Mouse (Mus musculus): ENCODE data around the gene Fbxw4. TPM values are rescaled to one million over a fixed set of nuclear protein-coding genes. Genes with fewer than 3 reads are reported as not detected.

The Fbxw4 gene
- polyA plus RNA-seq, 1 experiment from 2014 or later: 18.7 TPM

DNA sequence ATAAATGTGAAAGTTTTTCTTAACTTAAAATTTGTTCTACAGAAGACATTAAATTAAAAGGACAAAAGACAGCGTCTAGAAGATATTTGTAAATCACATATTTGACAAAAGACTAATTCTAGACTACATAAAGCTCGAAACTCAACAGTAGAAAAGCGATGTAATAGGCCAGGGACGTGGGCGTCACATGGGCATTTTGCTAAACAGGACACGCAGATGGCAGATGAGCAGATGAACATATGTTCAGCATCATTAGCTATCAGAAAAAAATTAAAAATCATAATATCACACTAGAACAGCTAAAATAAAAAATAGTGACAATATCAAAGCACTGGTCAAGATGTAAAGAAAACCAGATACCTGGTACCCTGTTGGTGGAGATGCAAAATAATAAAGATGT, 70.4 kb downstream of the Fbxw4 start:
- Histone ChIP-seq H3K79me2 (ENCODE audit: inconsistent target) (peaks cover 49% of the 10 kb centered on the region), H3K36me3 (ENCODE audit: inconsistent target) (no peaks in the 10 kb centered on the region), H3K27ac (no peak overlapping the region), H3K4me3 (ENCODE audit: inconsistent target) (no peak overlapping the region)
- 99% methylated on average over 6 of the region's 6 CpGs for WGBS (ENCODE audit: missing documents)

DNA sequence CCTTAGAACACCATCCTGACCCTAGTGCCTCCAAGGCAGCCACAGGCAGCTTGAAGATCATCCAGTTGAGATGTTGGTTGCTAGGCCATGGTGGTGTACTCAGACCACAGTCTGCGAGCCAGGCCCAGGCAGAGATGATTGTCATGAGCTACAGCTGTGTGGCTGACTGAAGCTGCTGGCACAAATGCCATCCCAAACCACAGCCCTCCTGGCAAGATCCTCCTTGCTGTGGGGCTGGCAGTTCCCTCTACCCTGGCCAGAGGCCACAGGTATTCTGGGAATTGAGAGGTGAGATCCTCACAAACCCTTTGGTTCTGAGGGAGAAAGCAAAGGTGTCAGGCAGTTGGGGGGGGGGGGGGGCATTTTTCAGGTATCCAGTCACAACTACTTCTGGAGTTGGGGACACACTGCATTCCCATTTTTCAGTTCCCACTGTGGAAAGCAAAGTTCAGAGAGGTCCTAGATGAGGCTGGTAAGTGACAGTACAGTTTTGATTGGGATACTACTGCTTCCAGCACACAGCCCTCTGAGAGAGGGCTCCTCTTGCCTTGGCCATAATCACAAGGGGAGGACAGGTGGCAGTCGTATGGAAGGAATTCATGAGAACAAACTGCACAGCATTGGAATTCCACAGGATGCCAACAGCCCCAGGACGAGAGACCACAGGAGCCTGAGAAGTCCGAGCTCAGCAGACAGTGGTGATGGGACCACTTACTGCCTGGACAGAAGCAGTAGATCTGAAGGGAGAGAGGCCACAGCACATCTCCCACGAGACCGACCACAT, 72.4 kb downstream of the Fbxw4 start:
- 83% methylated on average over 6 of the region's 6 CpGs for WGBS (ENCODE audit: missing documents)
- Histone ChIP-seq H3K36me3 (ENCODE audit: inconsistent target) (no peaks in the 10 kb centered on the region), H3K27ac (no peak overlapping the region), H3K79me2 (ENCODE audit: inconsistent target) (peaks cover 65% of the 10 kb centered on the region), H3K4me3 (ENCODE audit: inconsistent target) (no peak overlapping the region)

DNA sequence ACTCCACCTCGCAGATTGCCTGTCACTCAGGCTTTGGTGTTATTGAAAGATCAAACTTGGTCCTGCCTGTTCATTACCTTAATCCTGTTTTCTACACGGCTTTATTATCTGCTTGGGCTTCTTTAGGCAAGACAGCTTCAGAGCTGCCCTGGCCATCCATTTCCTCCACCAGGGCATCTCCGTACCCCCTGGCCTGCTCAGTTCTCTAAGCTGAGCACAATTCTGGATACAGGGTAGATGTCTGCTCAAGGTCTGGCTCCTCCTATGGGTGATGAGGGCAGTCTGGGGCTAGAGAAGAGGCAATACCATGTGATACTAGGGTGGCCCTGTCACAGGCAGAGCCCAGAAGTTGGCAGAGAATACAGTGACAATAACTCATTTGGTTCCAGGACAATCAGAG, 73.3 kb downstream of the Fbxw4 start:
- no peaks in the 10 kb centered on the region; the same call in 1 of the 2 replicates for H3K36me3 ChIP-seq (ENCODE audit: inconsistent target)
- WGBS (ENCODE audit: missing documents): 96% methylated on average over 3 of the region's 3 CpGs

GRCm38 (mm10) chr19:45584856-45585620, 75.1 kb downstream of the Fbxw4 start:
- H3K79me2 ChIP-seq (ENCODE audit: inconsistent target): peaks cover 60% of the 10 kb centered on the region
- H3K27ac ChIP-seq: peak overlapping the region; percentile 7; the same call in 1 of the 2 replicates
- no peaks in the 10 kb centered on the region; the same call in 1 of the 2 replicates for H3K36me3 ChIP-seq (ENCODE audit: inconsistent target)
- 3% methylated on average over 9 of the region's 9 CpGs for WGBS (ENCODE audit: missing documents)
- no peak overlapping the region for H3K4me3 ChIP-seq (ENCODE audit: inconsistent target)

More for the DNA sequence above, 73.3 kb downstream of the Fbxw4 start:
- no peak overlapping the region for H3K27ac ChIP-seq
- H3K79me2 ChIP-seq (ENCODE audit: inconsistent target): peaks cover 74% of the 10 kb centered on the region
- H3K4me3 ChIP-seq (ENCODE audit: inconsistent target): no peak overlapping the region

DNA sequence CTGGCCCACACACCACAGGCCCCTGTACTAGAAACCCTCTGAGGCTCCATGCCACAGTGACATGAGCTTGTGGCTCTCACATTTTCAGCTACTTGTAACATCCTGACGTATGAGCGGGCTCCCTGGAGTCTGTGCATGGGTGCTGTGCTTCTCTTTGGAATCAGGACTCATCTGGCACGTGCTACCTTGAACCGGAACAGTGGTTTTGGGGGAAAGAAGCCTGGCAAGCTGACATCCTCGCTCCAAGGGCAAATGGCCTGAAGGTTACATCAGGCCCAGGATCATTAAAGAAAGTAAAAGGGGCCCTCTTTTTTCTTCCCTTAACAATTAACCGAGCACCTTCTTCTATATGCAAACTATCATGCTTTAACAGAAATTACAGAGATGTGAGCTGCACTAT, 77.0 kb downstream of the Fbxw4 start:
- Histone ChIP-seq H3K4me3 (ENCODE audit: inconsistent target) (no peak overlapping the region), H3K79me2 (ENCODE audit: inconsistent target) (peaks cover 41% of the 10 kb centered on the region; the same call in 1 of the 2 replicates), H3K27ac (no peak overlapping the region), H3K36me3 (ENCODE audit: inconsistent target) (peaks cover 14% of the 10 kb centered on the region; the same call in 1 of the 2 replicates)
- 98% methylated on average over 6 of the region's 6 CpGs for WGBS (ENCODE audit: missing documents)

- no peak overlapping the region for H3K27ac ChIP-seq
- WGBS (ENCODE audit: missing documents): 93% methylated on average over 8 of the region's 8 CpGs
- H3K36me3 ChIP-seq (ENCODE audit: inconsistent target): peaks cover 24% of the 10 kb centered on the region; the same call in 1 of the 2 replicates
- peaks cover 34% of the 10 kb centered on the region; the same call in 1 of the 2 replicates for H3K79me2 ChIP-seq (ENCODE audit: inconsistent target)
- H3K4me3 ChIP-seq (ENCODE audit: inconsistent target): no peak overlapping the region
These were observed 78.0 kb downstream of the Fbxw4 start for GRCm38 (mm10) chr19:45582161-45582560.

DNA sequence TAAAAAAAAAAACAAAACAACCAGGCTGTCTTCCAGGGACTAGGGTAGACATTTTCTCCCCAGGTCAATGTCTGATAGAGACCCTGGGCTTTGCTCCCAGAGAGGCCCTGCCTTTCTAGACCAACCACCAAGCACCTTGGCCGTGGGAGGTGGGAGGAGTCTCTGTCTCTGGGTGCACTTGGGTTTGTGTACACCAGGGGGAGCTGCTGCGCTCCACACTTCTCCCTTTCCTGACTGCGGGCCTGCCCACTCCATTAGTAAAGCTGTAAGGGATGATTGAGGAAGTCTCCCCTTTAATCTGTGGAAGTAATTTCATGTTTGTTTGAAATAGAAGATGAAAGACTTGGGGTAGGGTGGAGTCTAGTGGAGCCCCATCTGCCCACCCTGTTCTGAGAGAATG, 78.9 kb downstream of the Fbxw4 start:
- H3K79me2 ChIP-seq (ENCODE audit: inconsistent target): peaks cover 27% of the 10 kb centered on the region; the same call in 1 of the 2 replicates
- no peak overlapping the region for H3K27ac ChIP-seq
- no peak overlapping the region for H3K4me3 ChIP-seq (ENCODE audit: inconsistent target)
- WGBS (ENCODE audit: missing documents): 42% methylated on average over 3 of the region's 3 CpGs
- peaks cover 27% of the 10 kb centered on the region; the same call in 1 of the 2 replicates for H3K36me3 ChIP-seq (ENCODE audit: inconsistent target)

GRCm38 (mm10) chr19:45580235-45580634, 79.9 kb downstream of the Fbxw4 start:
- 95% methylated on average over 12 of the region's 12 CpGs for WGBS (ENCODE audit: missing documents)
- Histone ChIP-seq H3K4me3 (ENCODE audit: inconsistent target) (no peak overlapping the region), H3K36me3 (ENCODE audit: inconsistent target) (peaks cover 27% of the 10 kb centered on the region; the same call in 1 of the 2 replicates), H3K79me2 (ENCODE audit: inconsistent target) (peaks cover 25% of the 10 kb centered on the region; the same call in 1 of the 2 replicates), H3K27ac (no peak overlapping the region)

DNA sequence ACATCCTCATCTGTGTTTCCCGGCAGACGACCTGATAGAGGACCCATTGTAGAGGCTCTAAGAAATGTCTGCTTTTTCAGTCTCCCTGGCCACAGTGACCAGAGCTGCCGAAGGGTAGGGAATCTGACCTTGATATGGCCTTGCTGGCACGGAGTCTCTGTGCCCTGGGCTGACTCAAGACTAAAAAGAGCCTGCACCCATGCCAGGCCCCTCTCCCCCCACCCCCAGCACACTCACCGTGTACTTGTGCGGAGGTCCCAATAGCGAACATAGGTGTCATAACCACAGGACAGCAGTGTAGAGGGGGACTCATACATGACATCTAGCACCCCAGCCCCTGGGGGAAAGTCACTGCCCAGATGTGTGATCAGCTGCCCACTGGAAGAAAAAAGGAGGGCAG, 80.7 kb downstream of the Fbxw4 start:
- WGBS (ENCODE audit: missing documents): 96% methylated on average over 7 of the region's 7 CpGs
- peaks cover 27% of the 10 kb centered on the region; the same call in 1 of the 2 replicates for H3K36me3 ChIP-seq (ENCODE audit: inconsistent target)

DNA sequence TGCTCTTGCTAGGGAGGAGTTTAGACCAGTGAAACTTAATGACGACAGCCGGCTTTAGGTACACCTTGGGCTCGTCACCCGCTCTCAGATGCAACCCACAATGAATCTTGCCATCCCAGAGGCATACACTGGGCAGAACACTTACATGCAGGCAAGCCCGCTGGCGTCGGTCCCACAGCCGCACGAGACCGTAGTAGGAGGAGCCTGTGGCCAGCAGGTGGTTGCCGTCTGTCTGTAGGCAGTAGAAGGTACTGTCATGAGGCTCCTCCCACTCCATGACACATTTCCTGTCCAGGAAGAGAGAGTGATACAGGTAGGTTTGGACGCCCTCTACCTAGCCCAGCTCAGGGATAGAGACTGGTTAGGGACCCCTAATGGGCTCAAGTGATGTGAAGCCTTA, 81.1 kb downstream of the Fbxw4 start:
- no peak overlapping the region for H3K27ac ChIP-seq

More for the DNA sequence above, 80.7 kb downstream of the Fbxw4 start:
- Histone ChIP-seq H3K27ac (no peak overlapping the region), H3K79me2 (ENCODE audit: inconsistent target) (peaks cover 25% of the 10 kb centered on the region; the same call in 1 of the 2 replicates), H3K4me3 (ENCODE audit: inconsistent target) (no peak overlapping the region)

GRCm38 (mm10) chr19:45577141-45577750, 82.9 kb downstream of the Fbxw4 start:
- H3K36me3 ChIP-seq (ENCODE audit: inconsistent target): peaks cover 33% of the 10 kb centered on the region; the same call in 1 of the 2 replicates
- 32% methylated on average over 14 of the region's 14 CpGs for WGBS (ENCODE audit: missing documents)
- H3K4me3 ChIP-seq (ENCODE audit: inconsistent target): no peak overlapping the region
- peaks cover 4% of the 10 kb centered on the region; the same call in 1 of the 2 replicates for H3K79me2 ChIP-seq (ENCODE audit: inconsistent target)
- no peak overlapping the region for H3K27ac ChIP-seq

More for the DNA sequence above, 81.1 kb downstream of the Fbxw4 start:
- WGBS (ENCODE audit: missing documents): 89% methylated on average over 12 of the region's 12 CpGs
- Histone ChIP-seq H3K79me2 (ENCODE audit: inconsistent target) (peaks cover 20% of the 10 kb centered on the region; the same call in 1 of the 2 replicates), H3K4me3 (ENCODE audit: inconsistent target) (no peak overlapping the region), H3K36me3 (ENCODE audit: inconsistent target) (peaks cover 27% of the 10 kb centered on the region; the same call in 1 of the 2 replicates)

- H3K4me3 ChIP-seq (ENCODE audit: inconsistent target): no peak overlapping the region; the same call in 1 of the 2 replicates
- peaks cover 42% of the 10 kb centered on the region for H3K36me3 ChIP-seq (ENCODE audit: inconsistent target)
- H3K79me2 ChIP-seq (ENCODE audit: inconsistent target): no peaks in the 10 kb centered on the region
- peak overlapping the region; percentile 49 for H3K27ac ChIP-seq
- 35% methylated on average over 8 of the region's 8 CpGs for WGBS (ENCODE audit: missing documents)
These were observed 84.5 kb downstream of the Fbxw4 start for GRCm38 (mm10) chr19:45575632-45576001.

DNA sequence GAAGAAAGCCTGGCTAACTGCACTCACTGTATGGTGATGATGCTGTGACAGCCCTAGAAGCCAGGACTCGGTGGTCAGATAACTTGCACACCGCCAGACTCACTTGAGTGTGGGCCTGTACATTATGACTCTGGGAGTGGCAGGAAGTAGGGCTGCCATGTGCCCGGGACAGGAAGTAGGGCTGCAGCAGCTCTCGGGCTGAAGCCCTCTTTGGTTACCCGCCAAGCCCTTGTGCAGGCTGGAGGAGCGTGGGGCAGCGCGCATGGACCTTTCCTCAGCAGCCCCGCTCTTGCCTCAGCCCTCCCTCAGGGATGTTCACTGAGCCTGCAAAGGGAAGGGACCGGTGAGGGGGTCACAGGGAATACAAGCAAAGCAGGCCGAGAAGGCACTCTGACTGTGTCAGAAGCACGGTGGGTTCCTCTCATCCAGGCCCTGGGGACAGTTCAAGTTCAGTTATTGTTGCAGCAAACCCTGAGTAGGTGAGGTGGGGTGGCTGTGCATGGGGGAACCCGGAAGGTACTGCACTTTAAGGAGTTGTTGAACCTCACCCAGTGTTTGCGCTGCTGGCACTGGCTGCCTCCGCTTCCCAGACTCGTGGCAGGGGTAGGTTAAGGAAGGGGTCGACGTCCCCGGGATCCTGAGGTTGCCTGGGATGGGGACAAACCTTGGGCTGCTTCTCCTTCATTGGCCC, 85.0 kb downstream of the Fbxw4 start:
- H3K4me3 ChIP-seq (ENCODE audit: inconsistent target): no peak overlapping the region; the same call in 1 of the 2 replicates
- no peaks in the 10 kb centered on the region for H3K79me2 ChIP-seq (ENCODE audit: inconsistent target)
- 17% methylated on average over 19 of the region's 19 CpGs for WGBS (ENCODE audit: missing documents)
- peak overlapping the region; percentile 49 for H3K27ac ChIP-seq
- peaks cover 42% of the 10 kb centered on the region for H3K36me3 ChIP-seq (ENCODE audit: inconsistent target)
